18 mouse cellular contexts compared by ENCODE assay signal in genomic region chr6:121099831-121100230, GRCm38 (mm10). TPM values are rescaled to one million over a fixed set of nuclear protein-coding genes. Genes with fewer than 3 reads are reported as not detected.
DNase-seq lines count a peak whose midpoint lies in the region; ATAC-seq lines count a peak whose summit lies in the region.
"Had no signal": no experiment of that assay in that cellular context is flagged by ENCODE, and none has a peak within 500 bp of the region (broad histone marks: within the 10 kb centered on the region; RNA-seq: fewer than 3 reads in every experiment).

No protein-coding gene starts in this region.

- H3K4me2 ChIP-seq in hindbrain, embryonic 14.5 days (replicated peaks), result no peak overlapping the region
- H3K4me2 ChIP-seq in hindbrain, embryonic 16.5 days (ENCODE audit: low read length), result no peak overlapping the region
- H3K4me2 ChIP-seq: embryonic facial prominence, embryonic 15.5 days had no signal

- no peaks in the 10 kb centered on the region for H3K27me3 ChIP-seq in hindbrain, embryonic 14.5 days (ENCODE audit: control insufficient read depth, insufficient read depth, low read length)
- H3K27me3 ChIP-seq in hindbrain, embryonic 16.5 days (replicated peaks; ENCODE audit: control insufficient read depth, insufficient read depth, low read length), result no peaks in the 10 kb centered on the region
- H3K27me3 ChIP-seq: embryonic facial prominence, embryonic 15.5 days had no signal

- peaks cover 22% of the 10 kb centered on the region for H3K4me1 ChIP-seq in hindbrain, embryonic 14.5 days (replicated peaks; ENCODE audit: control insufficient read depth, insufficient read depth, low read length)
- H3K4me1 ChIP-seq in hindbrain, embryonic 16.5 days (ENCODE audit: control insufficient read depth, insufficient read depth, low read depth, low read length), result peaks cover 23% of the 10 kb centered on the region

- no peaks in the 10 kb centered on the region for H3K9me3 ChIP-seq in hindbrain, embryonic 14.5 days (ENCODE audit: control insufficient read depth, low read length)
- no peaks in the 10 kb centered on the region for H3K9me3 ChIP-seq in hindbrain, embryonic 16.5 days (ENCODE audit: control insufficient read depth, low read length)
- H3K9me3 ChIP-seq: embryonic facial prominence, embryonic 15.5 days; heart, embryonic 10.5 days; limb, embryonic 10.5 days had no signal

- H3K4me3 ChIP-seq in hindbrain, embryonic 14.5 days (replicated peaks; ENCODE audit: low read length), result no peak overlapping the region
- no peak overlapping the region for H3K4me3 ChIP-seq in hindbrain, embryonic 16.5 days (ENCODE audit: low read length)
- H3K4me3 ChIP-seq: embryonic facial prominence, embryonic 15.5 days; heart, embryonic 10.5 days; limb, embryonic 10.5 days had no signal

- H3K36me3 ChIP-seq in hindbrain, embryonic 14.5 days (replicated peaks; ENCODE audit: control insufficient read depth, insufficient read depth), result no peaks in the 10 kb centered on the region
- no peaks in the 10 kb centered on the region for H3K36me3 ChIP-seq in hindbrain, embryonic 16.5 days (ENCODE audit: control insufficient read depth, insufficient read depth, low read length)
- H3K36me3 ChIP-seq: embryonic facial prominence, embryonic 15.5 days had no signal

- peak overlapping the region; percentile 38; the same call in 1 of the 2 replicates for H3K27ac ChIP-seq in hindbrain, embryonic 14.5 days
- no peak overlapping the region for H3K27ac ChIP-seq in hindbrain, embryonic 16.5 days (ENCODE audit: low read depth, low read length)
- H3K27ac ChIP-seq: embryonic facial prominence, embryonic 15.5 days; heart, embryonic 10.5 days; limb, embryonic 10.5 days; macrophage had no signal

- 78% methylated on average over 7 of the region's 7 CpGs for WGBS in hindbrain, embryonic 14.5 days
- WGBS in hindbrain, embryonic 16.5 days, result 64% methylated on average over 7 of the region's 7 CpGs

- H3K9ac ChIP-seq in hindbrain, embryonic 14.5 days, result no peak overlapping the region
- H3K9ac ChIP-seq in hindbrain, embryonic 16.5 days (ENCODE audit: low read depth, low read length), result no peak overlapping the region
- H3K9ac ChIP-seq: embryonic facial prominence, embryonic 15.5 days had no signal

- peak; percentile 66 for ATAC-seq in frontal cortex, adult (ENCODE audit: low TSS enrichment)
- no peak for ATAC-seq in hindbrain, embryonic 14.5 days (ENCODE audit: low FRiP score)
- no peak for ATAC-seq in hindbrain, embryonic 16.5 days
- ATAC-seq: midbrain, embryonic 16.5 days had no signal

- no peak for DNase-seq in frontal cortex, postnatal 14 days (ENCODE audit: low spot score in 2 of 2)
- DNase-seq in hindbrain, embryonic 14.5 days (ENCODE audit: low spot score), result no peak
- peak; percentile 26 for DNase-seq in right cerebral cortex, postnatal 25 days
- no peak for DNase-seq in right cerebral cortex, postnatal 36 days (ENCODE audit: low spot score in 2 of 2)
- DNase-seq in spleen, adult 18-20 months, result no peak
- DNase-seq: adrenal gland, adult 2 months; cerebellum, adult 11-12 months; kidney, adult 8-10 months; kidney, postnatal 36 days; lung, adult 18-20 months; thymus, postnatal 25 days had no signal

RNA-seq across cellular contexts. Expression of gene Mical3, which starts 31.0 kb away (rescaled TPM):
- polyA plus RNA-seq in hindbrain, embryonic 14.5 days (2014; fragmentation: Nextera tagmentation; extraction: Ambion mirVana), result 44.6 and 49.4 TPM in 2 replicates
- 31.4 and 32.9 TPM in 2 replicates for polyA plus RNA-seq in hindbrain, embryonic 16.5 days (2015; fragmentation: Nextera tagmentation; extraction: Ambion mirVana)
